Mouse (Mus musculus): ENCODE results near the gene Gm5039. TPM values are rescaled to one million over a fixed set of nuclear protein-coding genes. Genes with fewer than 3 reads are reported as not detected.

Gene Gm5039
- polyA plus RNA-seq, 1 experiment: not detected

Other genes with a start within 250 kb of the Gm5039 start
- gene Gm16368, start 240.3 kb downstream of the Gm5039 start, polyA plus RNA-seq (2011; ENCODE audit: insufficient read depth, insufficient read length, low read depth, missing spikeins): not detected in 2 replicates
- not detected in 2 replicates for gene Gm10436, start 141.9 kb downstream of the Gm5039 start, polyA plus RNA-seq (2011; ENCODE audit: insufficient read depth, insufficient read length, low read depth, missing spikeins)
- gene Gm8332, start 73.9 kb downstream of the Gm5039 start, polyA plus RNA-seq (2011; ENCODE audit: insufficient read depth, insufficient read length, low read depth, missing spikeins): not detected in 2 replicates
- gene Gm5662, start 49.5 kb downstream of the Gm5039 start, polyA plus RNA-seq (2011; ENCODE audit: insufficient read depth, insufficient read length, low read depth, missing spikeins): not detected in 2 replicates
- 13.6 and 13.7 TPM in 2 replicates for gene Adck1, start 36.5 kb upstream of the Gm5039 start, polyA plus RNA-seq (2011; ENCODE audit: insufficient read depth, insufficient read length, low read depth, missing spikeins)